Mouse (Mus musculus) liver, embryonic 16.5 days (tissue): Measurements from ENCODE around the gene Ydjc. TPM values are rescaled to one million over a fixed set of nuclear protein-coding genes. Genes with fewer than 3 reads are reported as not detected.
"Not testable (repeated sequence)": the region's sequence is repeated elsewhere in the genome, so short reads cannot be mapped to it uniquely, and the experiment has no call there.

Experiments used
- ATAC-seq: fragments of 200-750 bp; cut with Nextera tagmentation; 2 replicates; pipeline ENCODE4 v1.8.0; 2017; ENCODE audit warnings: low read depth, mild to moderate bottlenecking, moderate number of reproducible peaks, moderate library complexity
- H3K27ac ChIP-seq: fragments of 300-500 bp; sonication (generic); 2 replicates; pipeline ENCODE4 v1.5.1; 2014; ENCODE audit warnings: mild to moderate bottlenecking, low read length
- H3K27me3 ChIP-seq: fragments of 300-500 bp; sonication (generic); 2 replicates; pipeline ENCODE4 v1.6.1; 2014; ENCODE audit warnings: low read depth, low read length, mixed read lengths; ENCODE audit not compliant: control insufficient read depth, insufficient read depth
- H3K36me3 ChIP-seq: fragments of 300-500 bp; sonication (generic); 2 replicates; pipeline ENCODE4 v1.6.1; 2014; ENCODE audit warnings: mild to moderate bottlenecking; ENCODE audit not compliant: control insufficient read depth, insufficient read depth
- H3K4me1 ChIP-seq: fragments of 300-500 bp; sonication (generic); 2 replicates; pipeline ENCODE4 v1.6.1; 2014; ENCODE audit warnings: low read depth, low read length, mixed read lengths; ENCODE audit not compliant: control insufficient read depth
- H3K4me2 ChIP-seq: fragments of 300-500 bp; sonication (generic); 2 replicates; pipeline ENCODE4 v1.6.1; 2014; ENCODE audit warnings: low read depth, low read length, mixed read lengths
- H3K4me3 ChIP-seq: fragments of 300-500 bp; sonication (generic); 2 replicates; pipeline ENCODE4 v1.5.1; 2014; ENCODE audit warnings: low read depth, mild to moderate bottlenecking, low read length
- H3K9ac ChIP-seq: fragments of 300-500 bp; sonication (generic); 2 replicates; pipeline ENCODE4 v1.6.1; 2014; ENCODE audit warnings: low read depth, low read length
- H3K9me3 ChIP-seq: fragments of 300-500 bp; sonication (generic); replicated peaks from 2 replicates; pipeline ENCODE4 v1.6.1; 2016; ENCODE audit warnings: low read length; ENCODE audit not compliant: control insufficient read depth
- WGBS: fragments of 180-500 bp; shearing (Covaris S2); extraction: QIAGEN DNeasy Blood & Tissue Kit; methylation state at CpG from one replicate; pipeline ENCODE4 v1.1.7; 2014; ENCODE audit not compliant: insufficient replicate concordance; 5-methylcytosine and 5-hydroxymethylcytosine counted together
- polyA plus RNA-seq: library from polyadenylated mRNA; unstranded; fragments of >200 nt; fragmentation: Nextera tagmentation; extraction: Ambion mirVana; gene quantifications from 2 replicates; pipeline ENCODE4 v1.2.1, GENCODE M21; 2015

Gene Ydjc
- polyA plus RNA-seq, 1 experiment from 2014 or later: 5.6 TPM

DNA sequence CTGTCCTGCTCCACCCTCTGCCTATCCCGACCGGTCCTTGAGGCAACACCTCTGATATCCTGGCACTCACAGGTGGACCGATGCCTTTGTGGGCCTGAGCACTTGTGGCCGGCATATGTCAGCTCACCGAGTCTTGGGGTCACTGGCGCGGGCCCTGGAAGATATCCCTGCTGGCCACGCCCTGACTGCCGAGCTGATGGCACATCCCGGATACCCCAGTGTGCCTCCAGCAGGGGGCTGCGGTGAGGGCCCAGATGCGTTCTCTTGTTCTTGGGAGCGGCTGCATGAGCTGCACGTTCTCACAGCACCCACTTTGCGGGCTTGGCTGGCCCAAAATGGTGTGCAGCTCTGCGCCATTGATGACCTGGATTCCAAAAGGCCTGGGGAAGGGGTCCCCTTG is 3.7 kb downstream of the Ydjc start:
- Histone ChIP-seq H3K4me3 (peak overlapping the region; percentile 73), H3K4me1 (peaks cover 15% of the 10 kb centered on the region), H3K9ac (no peak overlapping the region), H3K4me2 (peak overlapping the region; percentile 99), H3K27ac (no peak overlapping the region), H3K36me3 (peaks cover 7% of the 10 kb centered on the region), H3K27me3 (no peaks in the 10 kb centered on the region), H3K9me3 (no peaks in the 10 kb centered on the region)
- 11% methylated on average over 16 of the region's 16 CpGs for WGBS
- peak; percentile 48 for ATAC-seq

GRCm38 (mm10) chr16:17150520-17151258 is 6.3 kb downstream of the Ydjc start:
- H3K27ac ChIP-seq: no peak overlapping the region
- no peak for ATAC-seq
- no peak overlapping the region for H3K9ac ChIP-seq
- 79% methylated on average over 7 of the region's 7 CpGs for WGBS
- H3K27me3 ChIP-seq: no peaks in the 10 kb centered on the region
- no peaks in the 10 kb centered on the region for H3K9me3 ChIP-seq
- no peak overlapping the region for H3K4me3 ChIP-seq
- H3K4me2 ChIP-seq: no peak overlapping the region
- peaks cover 18% of the 10 kb centered on the region for H3K36me3 ChIP-seq
- H3K4me1 ChIP-seq: peaks cover 15% of the 10 kb centered on the region

GRCm38 (mm10) chr16:17151874-17152273 is 7.5 kb downstream of the Ydjc start:
- H3K9ac ChIP-seq: no peak overlapping the region
- H3K9me3 ChIP-seq: no peaks in the 10 kb centered on the region
- H3K27ac ChIP-seq: no peak overlapping the region
- no peak for ATAC-seq
- H3K4me2 ChIP-seq: no peak overlapping the region
- WGBS: 85% methylated on average over 4 of the region's 4 CpGs
- H3K36me3 ChIP-seq: peaks cover 24% of the 10 kb centered on the region
- no peak overlapping the region for H3K4me3 ChIP-seq
- peaks cover 15% of the 10 kb centered on the region for H3K4me1 ChIP-seq
- no peaks in the 10 kb centered on the region for H3K27me3 ChIP-seq

DNA sequence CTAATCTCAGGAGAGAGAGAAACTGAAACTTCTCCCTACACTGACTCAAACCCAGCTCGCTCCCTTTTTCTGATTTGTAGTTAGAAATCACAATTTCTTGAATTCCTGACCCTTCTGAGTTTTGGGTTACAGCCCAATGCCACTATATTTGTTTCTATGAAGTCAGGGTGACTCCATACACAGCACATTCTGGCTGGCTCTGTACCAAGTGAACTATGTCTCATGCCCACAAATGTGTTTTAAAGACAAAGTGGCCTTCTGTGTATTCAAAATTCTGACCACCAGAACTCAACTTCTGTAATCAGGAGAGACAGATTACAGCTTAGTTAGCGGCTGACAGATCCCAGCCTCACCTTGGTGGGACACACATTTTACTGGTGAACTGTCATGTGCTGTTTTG is 9.9 kb downstream of the Ydjc start:
- Histone ChIP-seq H3K4me3 (no peak overlapping the region), H3K27me3 (no peaks in the 10 kb centered on the region), H3K4me2 (no peak overlapping the region), H3K36me3 (peaks cover 30% of the 10 kb centered on the region), H3K9me3 (no peaks in the 10 kb centered on the region), H3K9ac (no peak overlapping the region), H3K4me1 (no peaks in the 10 kb centered on the region), H3K27ac (no peak overlapping the region)
- WGBS: 76% methylated on average over 2 of the region's 2 CpGs
- ATAC-seq: no peak

GRCm38 (mm10) chr16:17165478-17165877 is 21.1 kb downstream of the Ydjc start:
- not testable (repeated sequence) for H3K27me3 ChIP-seq, H3K4me2 ChIP-seq, H3K27ac ChIP-seq, H3K9me3 ChIP-seq, H3K4me1 ChIP-seq, H3K36me3 ChIP-seq, H3K4me3 ChIP-seq, H3K9ac ChIP-seq, ATAC-seq
- WGBS: 68% methylated on average over 1 of the region's 1 CpGs

DNA sequence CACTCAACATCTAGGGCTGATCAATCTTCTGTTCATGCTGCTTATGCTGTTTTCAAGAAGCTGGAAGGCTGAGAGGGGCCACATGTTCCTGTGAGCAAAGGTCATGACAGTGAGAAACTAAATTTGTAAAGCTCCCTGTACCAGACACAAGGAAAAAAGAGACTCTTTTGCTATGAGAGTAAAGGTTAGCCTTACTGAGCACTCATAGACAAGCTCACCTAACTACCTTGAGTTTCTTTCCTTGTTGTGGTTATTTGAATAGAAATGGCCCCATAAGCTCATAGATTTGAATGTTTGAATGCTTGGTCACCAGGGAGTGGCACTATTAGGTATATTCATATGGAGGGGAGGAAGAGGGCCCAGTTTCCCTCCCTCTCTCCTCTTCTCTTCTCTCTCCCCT is 22.8 kb downstream of the Ydjc start:
- Histone ChIP-seq H3K36me3 (peaks cover 7% of the 10 kb centered on the region), H3K27me3 (no peaks in the 10 kb centered on the region), H3K9me3 (no peaks in the 10 kb centered on the region), H3K4me1 (no peaks in the 10 kb centered on the region), H3K9ac (no peak overlapping the region), H3K4me3 (no peak overlapping the region), H3K27ac (no peak overlapping the region), H3K4me2 (no peak overlapping the region)
- no peak for ATAC-seq

GRCm38 (mm10) chr16:17168049-17168448 is 23.6 kb downstream of the Ydjc start:
- H3K4me1 ChIP-seq: no peaks in the 10 kb centered on the region
- H3K9ac ChIP-seq: no peak overlapping the region
- no peak overlapping the region for H3K4me3 ChIP-seq
- H3K9me3 ChIP-seq: no peaks in the 10 kb centered on the region
- H3K27me3 ChIP-seq: no peaks in the 10 kb centered on the region
- H3K4me2 ChIP-seq: no peak overlapping the region
- no peak for ATAC-seq
- H3K36me3 ChIP-seq: peaks cover 13% of the 10 kb centered on the region
- no peak overlapping the region for H3K27ac ChIP-seq
- WGBS: 79% methylated on average over 5 of the region's 5 CpGs

DNA sequence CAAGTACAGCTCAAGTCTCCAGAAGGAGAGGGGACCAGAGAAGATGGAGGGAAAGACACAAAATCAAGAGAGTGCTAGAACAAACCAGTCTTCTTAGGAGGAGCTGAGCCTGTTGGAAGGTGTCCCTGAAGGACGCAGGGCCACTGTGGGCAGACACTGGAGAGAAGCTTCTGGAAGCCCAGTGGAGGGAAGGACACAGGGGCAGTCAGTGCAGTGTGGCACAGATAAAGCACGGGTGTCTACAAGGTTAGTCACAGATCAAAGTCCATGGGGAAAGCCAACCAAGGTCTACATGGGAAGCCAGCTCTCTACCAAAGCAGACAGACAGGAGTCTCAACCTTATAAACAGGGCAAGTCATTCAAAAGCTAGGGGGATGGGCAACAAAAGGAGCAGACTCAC is 31.3 kb downstream of the Ydjc start:
- Histone ChIP-seq H3K9me3 (no peaks in the 10 kb centered on the region), H3K36me3 (peaks cover 13% of the 10 kb centered on the region), H3K4me1 (peaks cover 2% of the 10 kb centered on the region), H3K4me3 (no peak overlapping the region), H3K4me2 (no peak overlapping the region), H3K9ac (no peak overlapping the region), H3K27me3 (no peaks in the 10 kb centered on the region), H3K27ac (no peak overlapping the region)
- ATAC-seq: no peak
- WGBS: 66% methylated on average over 2 of the region's 2 CpGs

DNA sequence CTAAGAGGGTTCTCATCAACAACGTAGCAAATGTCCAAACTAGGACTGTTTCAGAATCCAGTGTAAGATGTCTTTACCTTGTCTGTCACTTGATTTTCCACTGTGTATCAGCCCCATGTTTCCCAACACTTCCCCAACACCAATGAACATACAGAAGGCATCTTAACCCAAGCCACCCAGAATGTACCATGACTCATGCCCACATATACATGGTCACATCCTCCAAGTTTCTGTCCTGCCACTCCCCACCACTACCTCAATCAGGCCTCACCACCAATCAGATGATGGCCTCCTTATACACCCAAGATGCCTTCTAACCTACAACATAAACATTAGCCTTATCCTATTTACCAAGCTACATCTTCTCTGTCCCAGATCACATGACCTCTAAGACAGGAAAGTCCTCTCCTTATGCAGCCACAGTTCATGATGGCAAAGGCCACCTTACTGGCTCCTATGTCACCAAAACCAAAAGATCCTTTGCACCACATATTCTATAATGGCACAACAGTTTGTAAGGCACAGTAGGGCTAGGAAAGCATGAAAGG is 33.3 kb downstream of the Ydjc start:
- Histone ChIP-seq H3K27me3 (no peaks in the 10 kb centered on the region), H3K36me3 (peaks cover 8% of the 10 kb centered on the region), H3K4me3 (no peak overlapping the region), H3K9me3 (no peaks in the 10 kb centered on the region), H3K4me1 (peaks cover 7% of the 10 kb centered on the region), H3K9ac (no peak overlapping the region), H3K27ac (no peak overlapping the region), H3K4me2 (no peak overlapping the region)
- 92% methylated on average over 1 of the region's 1 CpGs for WGBS
- no peak for ATAC-seq
